Mouse (Mus musculus): ENCODE results near the gene Hnrnpu.

DNA sequence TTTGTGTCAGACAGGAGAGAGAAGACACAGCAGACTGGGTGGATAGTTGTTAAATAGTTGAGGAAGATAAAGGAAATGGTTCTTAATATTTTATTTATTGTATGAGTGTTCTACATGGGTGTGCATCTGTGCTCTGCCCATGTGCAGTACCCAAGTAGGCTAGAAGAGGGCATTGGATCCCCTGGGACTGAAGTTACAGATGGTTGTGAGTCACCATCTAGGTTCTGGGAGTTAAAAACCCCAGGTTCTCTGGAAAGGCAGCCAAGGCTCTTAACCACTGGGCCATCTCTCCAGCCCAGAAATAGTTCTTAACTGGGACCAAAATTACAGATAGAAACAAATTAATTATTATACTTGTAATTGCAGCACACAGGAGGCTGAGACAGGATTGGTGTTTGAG lies 37.8 kb upstream of the Hnrnpu start:
- TF ChIP-seq POLR2A (IDR thresholded peaks at IDR 0.05; ENCODE audit: extremely low read depth, insufficient read depth, low read length), result no peak
- no peak for TF ChIP-seq CTCF (IDR thresholded peaks at IDR 0.05; ENCODE audit: extremely low read depth, insufficient read depth, low read length)
